Mouse (Mus musculus): ENCODE measurements around the gene Wwox.

The Wwox gene

GRCm38 (mm10) chr8:115097988-115098562 lies 658.6 kb downstream of the Wwox start:
- DNase-seq (ENCODE audit: low read depth, low spot score) = peak; percentile 12

GRCm38 (mm10) chr8:115109309-115109708 lies 669.9 kb downstream of the Wwox start:
- no peak for DNase-seq (ENCODE audit: low read depth, low spot score)

GRCm38 (mm10) chr8:115110423-115110822 lies 671.0 kb downstream of the Wwox start:
- DNase-seq (ENCODE audit: low read depth, low spot score) = no peak

GRCm38 (mm10) chr8:115112062-115112461 lies 672.6 kb downstream of the Wwox start:
- no peak for DNase-seq (ENCODE audit: low read depth, low spot score)

GRCm38 (mm10) chr8:115114498-115114897 lies 675.0 kb downstream of the Wwox start:
- DNase-seq (ENCODE audit: low read depth, low spot score) = no peak

- DNase-seq (ENCODE audit: low read depth, low spot score) = no peak
Measured at GRCm38 (mm10) chr8:115126081-115126480, 686.6 kb downstream of the Wwox start.

GRCm38 (mm10) chr8:115126674-115127073 lies 687.2 kb downstream of the Wwox start:
- DNase-seq (ENCODE audit: low read depth, low spot score) = no peak

GRCm38 (mm10) chr8:115129307-115129706 lies 689.9 kb downstream of the Wwox start:
- no peak for DNase-seq (ENCODE audit: low read depth, low spot score)

GRCm38 (mm10) chr8:115133119-115133518 lies 693.7 kb downstream of the Wwox start:
- no peak for DNase-seq (ENCODE audit: low read depth, low spot score)

GRCm38 (mm10) chr8:115133711-115134218 lies 694.3 kb downstream of the Wwox start:
- no peak for DNase-seq (ENCODE audit: low read depth, low spot score)

- no peak for DNase-seq (ENCODE audit: low read depth, low spot score)
Measured at GRCm38 (mm10) chr8:115136888-115137287, 697.4 kb downstream of the Wwox start.

- DNase-seq (ENCODE audit: low read depth, low spot score) = no peak
Measured at GRCm38 (mm10) chr8:115141614-115142013, 702.2 kb downstream of the Wwox start.

GRCm38 (mm10) chr8:115143530-115144320 lies 704.3 kb downstream of the Wwox start:
- DNase-seq (ENCODE audit: low read depth, low spot score) = no peak

- no peak for DNase-seq (ENCODE audit: low read depth, low spot score)
Measured at GRCm38 (mm10) chr8:115147006-115147405, 707.6 kb downstream of the Wwox start.

GRCm38 (mm10) chr8:115150446-115151109 lies 711.1 kb downstream of the Wwox start:
- no peak for DNase-seq (ENCODE audit: low read depth, low spot score)

- DNase-seq (ENCODE audit: low read depth, low spot score) = no peak
Measured at GRCm38 (mm10) chr8:115151416-115151815, 712.0 kb downstream of the Wwox start.

GRCm38 (mm10) chr8:115154096-115154495 lies 714.6 kb downstream of the Wwox start:
- peak; percentile 79 for DNase-seq (ENCODE audit: low read depth, low spot score)

- peak; percentile 65 for DNase-seq (ENCODE audit: low read depth, low spot score)
Measured at GRCm38 (mm10) chr8:115156142-115156541, 716.7 kb downstream of the Wwox start.

- DNase-seq (ENCODE audit: low read depth, low spot score) = peak; percentile 52
Measured at GRCm38 (mm10) chr8:115157977-115158720, 718.7 kb downstream of the Wwox start.

GRCm38 (mm10) chr8:115158721-115159111 lies 719.3 kb downstream of the Wwox start:
- peak; percentile 67 for DNase-seq (ENCODE audit: low read depth, low spot score)

- DNase-seq (ENCODE audit: low read depth, low spot score) = peak; percentile 23
Measured at GRCm38 (mm10) chr8:115159208-115159607, 719.8 kb downstream of the Wwox start.

Data from telencephalon, adult 2 months (tissue).